Mouse (Mus musculus) liver, embryonic 15.5 days (tissue): ENCODE results near the gene B3glct. TPM values are rescaled to one million over a fixed set of nuclear protein-coding genes. Genes with fewer than 3 reads are reported as not detected.

ENCODE experiments used
- ATAC-seq: fragments of 200-750 bp; cut with Nextera tagmentation; 2 replicates; pipeline ENCODE4 v1.8.0; 2017; ENCODE audit warnings: moderate number of reproducible peaks, mild to moderate bottlenecking, moderate library complexity; ENCODE audit not compliant: insufficient read depth
- H3K27ac ChIP-seq: fragments of 300-500 bp; sonication (generic); replicated peaks from 2 replicates; pipeline ENCODE4 v1.5.1; 2015; ENCODE audit warnings: mild to moderate bottlenecking, inconsistent platforms
- H3K27me3 ChIP-seq: fragments of 300-500 bp; sonication (generic); 2 replicates; pipeline ENCODE4 v1.6.1; 2015; ENCODE audit warnings: mild to moderate bottlenecking, inconsistent platforms
- H3K36me3 ChIP-seq: fragments of 300-500 bp; sonication (generic); replicated peaks from 2 replicates; pipeline ENCODE4 v1.6.1; 2015; ENCODE audit warnings: moderate library complexity, mild to moderate bottlenecking, inconsistent platforms
- H3K4me1 ChIP-seq: fragments of 300-500 bp; sonication (generic); replicated peaks from 2 replicates; pipeline ENCODE4 v1.6.1; 2015; ENCODE audit warnings: inconsistent platforms
- H3K4me2 ChIP-seq: fragments of 300-500 bp; sonication (generic); 2 replicates; pipeline ENCODE4 v1.6.1; 2015; ENCODE audit warnings: moderate library complexity, mild to moderate bottlenecking, inconsistent platforms
- H3K4me3 ChIP-seq: fragments of 300-500 bp; sonication (generic); replicated peaks from 2 replicates; pipeline ENCODE4 v1.5.1; 2015; ENCODE audit warnings: mild to moderate bottlenecking, inconsistent platforms
- H3K9ac ChIP-seq: fragments of 300-500 bp; sonication (generic); 2 replicates; pipeline ENCODE4 v1.6.1; 2015; ENCODE audit warnings: moderate library complexity, mild to moderate bottlenecking, inconsistent platforms
- H3K9me3 ChIP-seq: fragments of 300-500 bp; sonication (generic); replicated peaks from 2 replicates; pipeline ENCODE4 v1.6.1; 2016; ENCODE audit warnings: inconsistent platforms
- WGBS: fragments of 180-500 bp; shearing (Covaris S2); methylation state at CpG from one replicate; pipeline ENCODE4 v1.1.7; 2015; ENCODE audit warnings: mixed read lengths; ENCODE audit not compliant: insufficient replicate concordance; 5-methylcytosine and 5-hydroxymethylcytosine counted together
- polyA plus RNA-seq: library from polyadenylated mRNA; unstranded; fragments of >200 nt; fragmentation: Nextera tagmentation; extraction: Ambion mirVana; gene quantifications from 2 replicates; pipeline ENCODE4 v1.2.1, GENCODE M21; 2015

Gene B3glct
- polyA plus RNA-seq, 1 experiment from 2014 or later: 3.7 TPM

GRCm38 (mm10) chr5:149751861-149752260 lies 73.8 kb downstream of the B3glct start:
- Histone ChIP-seq H3K4me2 (no peak overlapping the region), H3K4me3 (no peak overlapping the region), H3K27ac (no peak overlapping the region), H3K9me3 (no peaks in the 10 kb centered on the region), H3K27me3 (no peaks in the 10 kb centered on the region), H3K4me1 (no peaks in the 10 kb centered on the region), H3K9ac (no peak overlapping the region), H3K36me3 (no peaks in the 10 kb centered on the region)
- no peak for ATAC-seq
- WGBS: 60% methylated on average over 5 of the region's 5 CpGs

GRCm38 (mm10) chr5:149753073-149753472 lies 75.0 kb downstream of the B3glct start:
- ATAC-seq: no peak

GRCm38 (mm10) chr5:149767116-149767515 lies 89.1 kb downstream of the B3glct start:
- no peaks in the 10 kb centered on the region for H3K36me3 ChIP-seq
- H3K9me3 ChIP-seq: no peaks in the 10 kb centered on the region
- no peak overlapping the region for H3K9ac ChIP-seq
- H3K27me3 ChIP-seq: no peaks in the 10 kb centered on the region
- no peak overlapping the region for H3K27ac ChIP-seq
- ATAC-seq: no peak
- WGBS: 51% methylated on average over 8 of the region's 8 CpGs
- H3K4me1 ChIP-seq: no peaks in the 10 kb centered on the region
- H3K4me3 ChIP-seq: no peak overlapping the region
- no peak overlapping the region for H3K4me2 ChIP-seq

More at GRCm38 (mm10) chr5:149753073-149753472, 75.0 kb downstream of the B3glct start:
- Histone ChIP-seq H3K36me3 (no peaks in the 10 kb centered on the region), H3K4me3 (no peak overlapping the region), H3K27me3 (no peaks in the 10 kb centered on the region), H3K4me1 (no peaks in the 10 kb centered on the region), H3K9me3 (0 out of 2 replicates have a peak, but pooled peaks cover 3% of the 10 kb centered on the region), H3K27ac (no peak overlapping the region), H3K9ac (no peak overlapping the region), H3K4me2 (no peak overlapping the region)
- 62% methylated on average over 3 of the region's 3 CpGs for WGBS

GRCm38 (mm10) chr5:149767651-149768301 lies 89.7 kb downstream of the B3glct start:
- Histone ChIP-seq H3K27me3 (no peaks in the 10 kb centered on the region), H3K4me2 (no peak overlapping the region), H3K4me3 (no peak overlapping the region), H3K4me1 (no peaks in the 10 kb centered on the region), H3K36me3 (no peaks in the 10 kb centered on the region), H3K9ac (no peak overlapping the region), H3K27ac (no peak overlapping the region), H3K9me3 (no peaks in the 10 kb centered on the region)
- ATAC-seq: no peak
- WGBS: 68% methylated on average over 5 of the region's 5 CpGs

- no peaks in the 10 kb centered on the region for H3K36me3 ChIP-seq
- H3K9ac ChIP-seq: no peak overlapping the region
- 80% methylated on average over 8 of the region's 8 CpGs for WGBS
- H3K4me1 ChIP-seq: no peaks in the 10 kb centered on the region
- ATAC-seq: no peak
- H3K9me3 ChIP-seq: no peaks in the 10 kb centered on the region
- H3K4me3 ChIP-seq: no peak overlapping the region
- no peak overlapping the region for H3K27ac ChIP-seq
- H3K4me2 ChIP-seq: no peak overlapping the region
- H3K27me3 ChIP-seq: no peaks in the 10 kb centered on the region
These were observed 91.6 kb downstream of the B3glct start for GRCm38 (mm10) chr5:149769666-149770065.

GRCm38 (mm10) chr5:149776038-149776437 lies 98.0 kb downstream of the B3glct start:
- Histone ChIP-seq H3K36me3 (no peaks in the 10 kb centered on the region), H3K4me2 (no peak overlapping the region), H3K27ac (no peak overlapping the region), H3K4me1 (no peaks in the 10 kb centered on the region), H3K4me3 (no peak overlapping the region), H3K27me3 (no peaks in the 10 kb centered on the region), H3K9ac (no peak overlapping the region), H3K9me3 (no peaks in the 10 kb centered on the region; the same call in 1 of the 2 replicates)
- WGBS: 18% methylated on average over 7 of the region's 7 CpGs
- ATAC-seq: no peak

GRCm38 (mm10) chr5:149779740-149780139 lies 101.7 kb downstream of the B3glct start:
- H3K36me3 ChIP-seq: no peaks in the 10 kb centered on the region
- 79% methylated on average over 6 of the region's 6 CpGs for WGBS
- no peaks in the 10 kb centered on the region for H3K27me3 ChIP-seq
- H3K4me1 ChIP-seq: no peaks in the 10 kb centered on the region
- no peaks in the 10 kb centered on the region; the same call in 1 of the 2 replicates for H3K9me3 ChIP-seq
- no peak overlapping the region for H3K27ac ChIP-seq
- H3K4me2 ChIP-seq: no peak overlapping the region
- no peak for ATAC-seq
- H3K9ac ChIP-seq: no peak overlapping the region
- no peak overlapping the region for H3K4me3 ChIP-seq

GRCm38 (mm10) chr5:149780411-149780810 lies 102.4 kb downstream of the B3glct start:
- no peak for ATAC-seq
- no peaks in the 10 kb centered on the region for H3K27me3 ChIP-seq
- no peak overlapping the region for H3K9ac ChIP-seq
- 86% methylated on average over 2 of the region's 2 CpGs for WGBS
- H3K4me2 ChIP-seq: no peak overlapping the region
- no peak overlapping the region for H3K4me3 ChIP-seq
- no peak overlapping the region for H3K27ac ChIP-seq
- no peaks in the 10 kb centered on the region; the same call in 1 of the 2 replicates for H3K9me3 ChIP-seq
- no peaks in the 10 kb centered on the region for H3K4me1 ChIP-seq
- H3K36me3 ChIP-seq: no peaks in the 10 kb centered on the region

GRCm38 (mm10) chr5:149790087-149790486 lies 112.1 kb downstream of the B3glct start:
- no peak overlapping the region for H3K4me3 ChIP-seq
- H3K4me2 ChIP-seq: no peak overlapping the region
- 0 out of 2 replicates have a peak, but pooled peaks cover 6% of the 10 kb centered on the region for H3K9me3 ChIP-seq
- ATAC-seq: no peak
- no peaks in the 10 kb centered on the region for H3K27me3 ChIP-seq
- H3K36me3 ChIP-seq: no peaks in the 10 kb centered on the region
- no peak overlapping the region for H3K9ac ChIP-seq
- WGBS: 28% methylated on average over 8 of the region's 8 CpGs
- H3K4me1 ChIP-seq: no peaks in the 10 kb centered on the region
- no peak overlapping the region for H3K27ac ChIP-seq

- Histone ChIP-seq H3K4me2 (no peak overlapping the region), H3K4me3 (no peak overlapping the region), H3K27me3 (no peaks in the 10 kb centered on the region), H3K9me3 (no peaks in the 10 kb centered on the region), H3K36me3 (no peaks in the 10 kb centered on the region), H3K27ac (no peak overlapping the region), H3K4me1 (no peaks in the 10 kb centered on the region), H3K9ac (no peak overlapping the region)
- 50% methylated on average over 2 of the region's 2 CpGs for WGBS
- ATAC-seq: no peak
These were observed 132.0 kb downstream of the B3glct start for GRCm38 (mm10) chr5:149810071-149810470.

- Histone ChIP-seq H3K27ac (no peak overlapping the region), H3K9me3 (no peaks in the 10 kb centered on the region), H3K4me1 (no peaks in the 10 kb centered on the region), H3K27me3 (no peaks in the 10 kb centered on the region), H3K9ac (no peak overlapping the region), H3K4me3 (no peak overlapping the region), H3K4me2 (no peak overlapping the region), H3K36me3 (no peaks in the 10 kb centered on the region)
- WGBS: 23% methylated on average over 6 of the region's 6 CpGs
- ATAC-seq: no peak
These were observed 133.8 kb downstream of the B3glct start for GRCm38 (mm10) chr5:149811835-149812234.
